Mouse (Mus musculus): ENCODE measurements around the gene Borcs8. TPM values are rescaled to one million over a fixed set of nuclear protein-coding genes. Genes with fewer than 3 reads are reported as not detected.

Gene Borcs8
- polyA plus RNA-seq, 1 experiment: 59.2 TPM

DNA sequence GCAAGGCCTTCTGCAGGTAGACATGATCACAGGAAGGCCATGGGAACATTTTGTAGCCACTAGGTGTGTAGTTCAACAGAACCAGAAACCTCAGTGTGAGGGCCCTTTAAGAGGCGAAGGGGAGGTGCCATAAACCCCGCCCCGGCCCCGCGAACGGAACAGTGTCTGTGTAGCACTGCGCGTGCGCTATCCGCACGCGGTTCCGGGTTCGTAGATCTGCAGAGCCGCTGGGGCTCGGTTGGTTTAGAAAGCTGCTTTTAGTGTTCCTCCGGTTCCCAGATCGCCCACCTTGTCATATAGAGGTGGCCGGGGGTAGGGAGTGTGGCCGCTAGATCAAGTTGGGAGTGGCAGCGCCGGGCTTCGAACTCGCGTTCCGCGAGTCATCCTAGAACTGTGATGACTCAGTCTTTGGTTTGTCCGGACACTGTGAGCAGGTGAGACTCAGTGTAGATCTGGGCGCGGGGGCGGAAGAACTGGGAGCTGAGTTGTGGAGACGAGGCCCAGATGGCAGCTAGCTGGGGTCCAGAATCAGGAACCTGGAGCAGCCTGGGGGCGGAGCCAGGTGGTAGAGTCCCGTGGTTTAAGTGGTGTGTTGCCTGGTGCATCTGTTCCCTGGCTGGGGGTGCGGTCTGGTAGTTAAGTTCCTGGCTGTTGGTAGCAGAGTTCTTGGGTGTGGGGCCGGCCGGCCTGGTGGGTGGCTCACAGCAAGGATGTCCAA is 8.0 kb upstream of the Borcs8 start, which contains the start of gene Nr2c2ap:
Gene Nr2c2ap, plus strand, starts transcription at position 168 of the 718 bp plus-strand sequence.
- peak within 1 kb of the TSS; percentile 76 for H3K4me3 ChIP-seq (ENCODE audit: insufficient read depth, low read length)
- H3K4me1 ChIP-seq (ENCODE audit: control insufficient read depth, insufficient read depth, low read length): no peaks in the 10 kb centered on the region
- H3K27ac ChIP-seq (ENCODE audit: insufficient read depth, low read length): no peak within 1 kb of the TSS
- TF ChIP-seq CTCF (IDR thresholded peaks at IDR 0.05; ENCODE audit: borderline replicate concordance, insufficient read depth, low read length): no peak
- peak; percentile 79 for TF ChIP-seq POLR2A (IDR thresholded peaks at IDR 0.05; ENCODE audit: low read depth, low read length)

DNA sequence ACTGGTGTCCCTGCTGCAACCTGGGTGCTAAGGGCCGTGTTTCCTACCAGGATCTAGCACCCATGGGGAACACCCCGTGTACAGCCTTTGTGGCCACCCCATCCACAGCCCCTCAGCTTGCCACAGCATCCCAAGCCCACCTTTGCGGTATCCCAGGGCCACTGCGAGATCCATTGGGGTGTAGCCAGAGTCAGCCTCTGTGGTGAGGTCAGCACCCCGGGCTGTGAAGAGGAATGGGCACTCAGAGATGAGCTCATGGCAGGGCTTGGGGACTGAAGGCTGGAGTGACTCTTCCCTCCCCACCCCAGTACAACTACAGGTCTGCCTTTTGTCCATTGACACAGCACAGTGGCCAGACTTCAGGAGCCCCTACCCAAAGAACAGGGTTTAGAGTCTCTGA is 5.2 kb upstream of the Borcs8 start:
- no peaks in the 10 kb centered on the region for H3K4me1 ChIP-seq (ENCODE audit: control insufficient read depth, insufficient read depth, low read length)
- H3K27ac ChIP-seq (ENCODE audit: insufficient read depth, low read length): no peak overlapping the region
- H3K4me3 ChIP-seq (ENCODE audit: insufficient read depth, low read length): no peak overlapping the region
- no peak for TF ChIP-seq POLR2A (IDR thresholded peaks at IDR 0.05; ENCODE audit: low read depth, low read length)
- TF ChIP-seq CTCF (IDR thresholded peaks at IDR 0.05; ENCODE audit: borderline replicate concordance, insufficient read depth, low read length): no peak

- TF ChIP-seq CTCF (IDR thresholded peaks at IDR 0.05; ENCODE audit: borderline replicate concordance, insufficient read depth, low read length) (no peak), POLR2A (IDR thresholded peaks at IDR 0.05; ENCODE audit: low read depth, low read length) (no peak)
These were observed 4.4 kb upstream of the Borcs8 start for GRCm38 (mm10) chr8:70134931-70135330.

DNA sequence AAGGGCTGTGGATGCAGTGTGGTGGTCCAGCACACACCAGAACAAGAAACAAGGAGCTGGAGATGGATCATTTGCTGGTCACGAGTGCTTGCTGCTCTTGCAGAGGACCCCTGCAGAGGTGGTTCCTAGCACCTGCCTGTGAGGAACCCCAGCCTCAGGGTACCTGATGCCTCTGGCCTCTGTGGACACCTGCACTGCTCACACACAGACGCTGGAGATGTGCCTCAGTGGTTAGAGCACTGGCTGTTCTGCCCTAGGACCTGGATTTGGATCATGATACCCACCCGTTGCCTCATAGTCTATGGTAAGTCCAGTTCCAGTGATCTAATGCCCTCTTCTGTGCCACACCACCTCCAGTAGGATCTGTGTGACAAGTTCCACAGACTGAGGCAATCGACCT is 2.7 kb upstream of the Borcs8 start:
- no peak overlapping the region for H3K27ac ChIP-seq (ENCODE audit: insufficient read depth, low read length)

More at GRCm38 (mm10) chr8:70134931-70135330, 4.4 kb upstream of the Borcs8 start:
- Histone ChIP-seq H3K4me3 (ENCODE audit: insufficient read depth, low read length) (no peak overlapping the region), H3K4me1 (ENCODE audit: control insufficient read depth, insufficient read depth, low read length) (no peaks in the 10 kb centered on the region), H3K27ac (ENCODE audit: insufficient read depth, low read length) (no peak overlapping the region)

GRCm38 (mm10) chr8:70137890-70138289 is 1.4 kb upstream of the Borcs8 start:
- Histone ChIP-seq H3K27ac (ENCODE audit: insufficient read depth, low read length) (no peak overlapping the region), H3K4me1 (ENCODE audit: control insufficient read depth, insufficient read depth, low read length) (0 out of 2 replicates have a peak, but pooled peaks cover 7% of the 10 kb centered on the region), H3K4me3 (ENCODE audit: insufficient read depth, low read length) (peak overlapping the region; percentile 53; the same call in 1 of the 2 replicates)
- no peak for TF ChIP-seq POLR2A (IDR thresholded peaks at IDR 0.05; ENCODE audit: low read depth, low read length)
- no peak for TF ChIP-seq CTCF (IDR thresholded peaks at IDR 0.05; ENCODE audit: borderline replicate concordance, insufficient read depth, low read length)

More for the DNA sequence above, 2.7 kb upstream of the Borcs8 start:
- Histone ChIP-seq H3K4me1 (ENCODE audit: control insufficient read depth, insufficient read depth, low read length) (0 out of 2 replicates have a peak, but pooled peaks cover 7% of the 10 kb centered on the region), H3K4me3 (ENCODE audit: insufficient read depth, low read length) (no peak overlapping the region)
- TF ChIP-seq POLR2A (IDR thresholded peaks at IDR 0.05; ENCODE audit: low read depth, low read length): no peak
- no peak for TF ChIP-seq CTCF (IDR thresholded peaks at IDR 0.05; ENCODE audit: borderline replicate concordance, insufficient read depth, low read length)

DNA sequence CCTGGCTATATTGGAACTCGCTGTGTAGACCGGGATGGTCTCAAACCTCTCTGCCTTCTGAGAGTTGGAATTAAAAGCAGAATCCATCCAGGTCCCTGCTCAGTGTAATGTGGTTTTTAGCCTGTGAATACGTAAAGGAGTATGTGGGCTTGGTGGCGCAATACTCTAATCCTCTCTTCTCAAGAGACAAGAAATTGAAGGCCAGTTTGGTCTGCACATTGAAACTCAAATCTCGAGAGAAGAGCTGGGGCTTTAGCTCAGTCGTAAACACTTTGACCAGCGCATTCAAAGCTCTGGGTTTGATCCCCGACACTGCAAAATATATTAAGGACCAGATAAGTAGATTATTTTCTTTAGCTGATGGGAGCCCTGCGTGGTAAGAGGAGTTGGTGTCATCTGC is 682 bp downstream of the Borcs8 start:
- H3K4me3 ChIP-seq (ENCODE audit: insufficient read depth, low read length): peak overlapping the region; percentile 77
- TF ChIP-seq CTCF (IDR thresholded peaks at IDR 0.05; ENCODE audit: borderline replicate concordance, insufficient read depth, low read length): no peak
- no peak for TF ChIP-seq POLR2A (IDR thresholded peaks at IDR 0.05; ENCODE audit: low read depth, low read length)
- H3K4me1 ChIP-seq (ENCODE audit: control insufficient read depth, insufficient read depth, low read length): 0 out of 2 replicates have a peak, but pooled peaks cover 7% of the 10 kb centered on the region
- peak overlapping the region; percentile 49 for H3K27ac ChIP-seq (ENCODE audit: insufficient read depth, low read length)

DNA sequence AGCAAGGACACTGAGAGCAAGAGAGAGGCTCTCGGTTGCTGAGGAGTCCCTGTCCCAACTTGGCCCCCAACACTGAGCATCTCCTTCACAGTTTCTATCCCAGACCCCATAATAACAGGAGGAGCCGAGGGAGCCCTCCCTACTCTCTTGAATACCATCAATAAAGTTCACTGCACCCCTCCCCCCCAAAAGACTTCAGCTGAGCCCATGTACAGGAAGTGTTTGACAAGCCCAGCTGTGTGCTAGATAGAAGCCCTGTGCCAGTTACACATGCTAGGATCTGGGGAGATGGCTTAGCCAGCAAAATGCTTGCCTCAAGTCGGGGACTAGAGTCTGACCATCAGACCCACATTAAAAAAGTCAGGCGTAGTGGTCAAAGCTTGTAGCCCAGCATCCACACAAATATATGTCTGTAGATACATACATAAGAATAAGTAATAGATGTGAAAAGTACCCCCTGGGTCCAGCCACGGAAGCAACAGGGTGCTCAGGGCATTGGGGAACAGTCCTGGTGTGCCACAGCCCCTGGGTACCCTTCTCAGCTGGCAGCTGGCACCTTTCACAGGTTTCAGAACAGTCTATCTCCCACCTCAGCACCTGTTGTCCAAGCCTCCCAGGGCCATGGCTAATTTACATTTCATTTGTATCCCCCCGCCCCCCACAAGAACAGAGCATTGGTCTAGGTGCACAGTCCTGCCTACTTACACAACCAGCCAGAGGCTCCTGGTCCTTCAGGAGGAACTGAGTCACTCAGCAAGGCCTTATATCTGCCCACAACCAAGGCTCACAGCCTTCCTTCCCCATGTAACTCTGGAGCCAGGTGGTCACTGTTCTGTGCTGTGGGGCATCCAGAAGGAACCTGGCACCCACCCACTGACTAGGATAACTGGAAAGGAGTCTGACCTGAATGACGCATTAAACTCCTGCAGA is 8.6 kb downstream of the Borcs8 start:
- H3K4me3 ChIP-seq (ENCODE audit: insufficient read depth, low read length): no peak overlapping the region
- no peak overlapping the region for H3K27ac ChIP-seq (ENCODE audit: insufficient read depth, low read length)
- TF ChIP-seq CTCF (IDR thresholded peaks at IDR 0.05; ENCODE audit: borderline replicate concordance, insufficient read depth, low read length) (no peak), POLR2A (IDR thresholded peaks at IDR 0.05; ENCODE audit: low read depth, low read length) (no peak)
- H3K4me1 ChIP-seq (ENCODE audit: control insufficient read depth, insufficient read depth, low read length): no peaks in the 10 kb centered on the region

- no peak overlapping the region for H3K4me3 ChIP-seq (ENCODE audit: insufficient read depth, low read length)
- TF ChIP-seq POLR2A (IDR thresholded peaks at IDR 0.05; ENCODE audit: low read depth, low read length): no peak
- no peak for TF ChIP-seq CTCF (IDR thresholded peaks at IDR 0.05; ENCODE audit: borderline replicate concordance, insufficient read depth, low read length)
- H3K27ac ChIP-seq (ENCODE audit: insufficient read depth, low read length): no peak overlapping the region
- no peaks in the 10 kb centered on the region for H3K4me1 ChIP-seq (ENCODE audit: control insufficient read depth, insufficient read depth, low read length)
These were observed 10.9 kb downstream of the Borcs8 start for GRCm38 (mm10) chr8:70150158-70150557.

GRCm38 (mm10) chr8:70152537-70153257 is 13.4 kb downstream of the Borcs8 start:
- Histone ChIP-seq H3K27ac (ENCODE audit: insufficient read depth, low read length) (no peak overlapping the region), H3K4me1 (ENCODE audit: control insufficient read depth, insufficient read depth, low read length) (no peaks in the 10 kb centered on the region), H3K4me3 (ENCODE audit: insufficient read depth, low read length) (no peak overlapping the region)
- TF ChIP-seq CTCF (IDR thresholded peaks at IDR 0.05; ENCODE audit: borderline replicate concordance, insufficient read depth, low read length): no peak
- TF ChIP-seq POLR2A (IDR thresholded peaks at IDR 0.05; ENCODE audit: low read depth, low read length): no peak; the same call in 1 of the 2 replicates

Data from embryonic fibroblast, embryonic 13.5 days (primary cell).